Mouse (Mus musculus) gastrocnemius, postnatal 14 days (tissue): ENCODE data around the gene Fam222b. TPM values are rescaled to one million over a fixed set of nuclear protein-coding genes. Genes with fewer than 3 reads are reported as not detected.
"Not testable (repeated sequence)": the region's sequence is repeated elsewhere in the genome, so short reads cannot be mapped to it uniquely, and the experiment has no call there.

Source experiments
- DNase-seq: peaks from one replicate; pipeline ENCODE4 v3.0.0; 2021; ENCODE audit warnings: mixed read lengths
- intact Hi-C: fragments of 180-260 bp; cut with DNase I; formaldehyde crosslinking; loops from one replicate; pipeline ENCODE4 v1.15.1; 2025; ENCODE audit warnings: low total_unique reads
- total RNA-seq, 2 experiments: library from RNA; stranded (reverse); gene quantifications; 2 replicates each; pipeline ENCODE4 v1.2.3; 2021

Gene Fam222b
- total RNA-seq, 2 experiments from 2014 or later = 6.5 to 7.4 TPM

- intact Hi-C loops = no loop called here
- no peak for DNase-seq
These were observed 78.4 kb downstream of the Fam222b start for GRCm38 (mm10) chr11:78172748-78173383.

- intact Hi-C loops = no loop called here
These were observed 80.0 kb downstream of the Fam222b start for GRCm38 (mm10) chr11:78174506-78174905.

DNA sequence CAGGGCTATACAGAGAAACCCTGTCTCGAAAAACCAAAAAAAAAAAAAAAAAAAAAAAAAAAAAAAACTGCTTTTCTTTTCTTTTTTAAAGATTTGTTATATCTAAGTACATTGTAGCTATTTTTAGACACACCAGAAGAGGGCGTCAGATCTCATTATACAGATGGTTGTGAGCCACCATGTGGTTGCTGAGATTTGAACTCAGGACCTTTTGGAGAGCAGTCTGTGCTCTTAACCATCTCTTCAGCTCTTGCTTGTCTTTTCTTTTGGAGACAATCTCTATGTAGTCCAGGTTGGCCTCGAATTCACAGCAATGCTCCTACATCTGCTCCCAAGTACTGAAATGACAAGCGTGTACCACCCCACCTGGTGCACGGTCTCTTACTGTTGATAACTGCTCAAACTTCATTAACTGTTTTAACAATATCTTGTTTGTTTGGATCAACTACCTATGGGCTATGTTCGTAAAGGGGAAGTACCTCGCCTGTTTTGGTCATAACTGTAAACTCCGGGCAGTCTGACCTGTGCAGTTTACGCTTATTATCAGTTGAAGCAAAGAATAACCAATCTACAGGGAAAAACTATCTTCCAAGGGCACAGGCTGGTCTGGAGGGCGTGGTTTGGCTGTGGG is 81.4 kb downstream of the Fam222b start:
- intact Hi-C loops = loop anchor here (5.0 kb wide), 1 partner anchor 119 kb away; no protein-coding TSS in a partner anchor

More at GRCm38 (mm10) chr11:78174506-78174905, 80.0 kb downstream of the Fam222b start:
- no peak for DNase-seq

DNA sequence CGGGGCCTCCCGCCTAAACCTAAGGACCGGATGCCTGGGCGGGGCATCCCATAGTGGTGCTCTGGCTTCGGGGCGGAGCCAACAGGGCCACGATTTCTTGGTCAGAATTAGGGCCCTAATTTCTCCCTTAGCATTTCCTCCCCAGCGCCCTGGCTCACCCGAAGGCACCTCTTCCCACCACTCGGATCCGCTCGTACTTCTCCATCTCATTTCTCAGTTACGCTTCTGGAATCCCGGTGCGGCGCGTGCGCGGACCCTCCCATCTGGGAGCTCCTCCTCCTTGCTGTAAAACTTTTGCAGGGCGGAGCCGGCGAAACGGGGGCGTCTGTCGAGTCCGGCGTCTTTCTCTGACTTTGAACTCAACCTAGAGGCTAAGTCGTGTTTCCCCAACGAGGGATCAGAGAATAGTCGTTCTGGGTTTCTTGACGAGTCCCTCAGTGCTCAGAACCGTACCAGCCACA is 82.0 kb downstream of the Fam222b start, which contains the start of the genes Nek8 and Tlcd1:
Gene Nek8 (minus strand): TSS at position 274 of the 461 bp plus-strand sequence.
Gene Tlcd1 (plus strand): TSS at position 310 of the 461 bp plus-strand sequence.
- peak; percentile 87 for DNase-seq
- intact Hi-C loops = loop anchor here (5.0 kb wide), 1 partner anchor 119 kb away; no protein-coding TSS in a partner anchor

More for the DNA sequence above, 81.4 kb downstream of the Fam222b start:
- DNase-seq = no peak

- intact Hi-C loops = loop anchor here (5.0 kb wide), 1 partner anchor 120 kb away; no protein-coding TSS in a partner anchor
- DNase-seq = no peak
These were observed 82.5 kb downstream of the Fam222b start for GRCm38 (mm10) chr11:78176905-78177331.

DNA sequence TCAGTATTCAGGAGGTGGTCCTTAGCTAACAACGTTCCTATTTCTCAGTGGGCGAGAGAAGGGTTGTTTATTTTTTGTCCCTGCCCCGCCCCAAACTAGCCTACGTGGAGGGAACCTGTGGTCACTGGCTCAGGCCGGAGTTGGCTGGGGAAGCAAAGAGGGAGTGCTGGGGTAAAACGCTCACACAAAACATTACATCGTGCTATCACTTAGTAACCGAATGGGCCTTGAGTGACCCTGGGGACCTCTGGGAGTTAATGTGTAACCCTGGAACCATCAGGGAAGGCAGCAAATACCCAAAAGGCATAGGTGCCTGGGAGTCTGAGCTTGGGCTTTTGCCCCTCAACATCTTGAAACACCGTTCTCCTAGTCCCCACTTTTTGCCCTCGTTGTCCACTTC is 83.0 kb downstream of the Fam222b start:
- intact Hi-C loops = loop anchor here (5.0 kb wide), 1 partner anchor 120 kb away; no protein-coding TSS in a partner anchor
- no peak for DNase-seq

- DNase-seq = peak; percentile 95
- intact Hi-C loops = loop anchor here (5.0 kb wide), 1 partner anchor 121 kb away; no protein-coding TSS in a partner anchor
These were observed 83.7 kb downstream of the Fam222b start for GRCm38 (mm10) chr11:78177903-78178858.

DNA sequence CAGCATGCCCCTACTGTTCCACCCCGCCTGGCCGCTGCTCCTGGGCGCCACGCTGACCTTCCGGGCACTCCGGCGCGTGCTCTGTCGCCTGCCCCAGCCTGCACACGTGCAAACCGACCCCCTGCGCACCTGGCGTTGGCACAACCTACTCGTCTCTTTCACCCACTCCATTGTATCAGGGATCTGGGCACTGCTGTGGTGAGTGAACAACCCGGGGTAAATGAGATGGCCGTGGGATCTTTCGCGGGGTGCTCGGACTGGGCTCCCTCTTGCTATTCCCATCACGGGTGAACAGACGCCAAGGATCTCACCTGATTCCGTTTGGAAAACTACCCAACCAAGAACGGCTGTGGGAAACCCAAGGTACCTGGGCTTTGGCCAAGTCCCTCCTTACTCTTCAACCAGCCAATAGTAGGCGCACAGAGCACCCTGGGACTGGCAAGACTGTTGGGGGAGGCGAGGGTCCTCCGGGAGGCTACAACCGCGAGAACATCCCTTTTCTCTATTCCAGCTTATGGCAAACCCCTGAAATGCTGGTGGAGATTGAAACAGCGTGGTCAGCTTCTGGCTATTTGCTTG is 84.5 kb downstream of the Fam222b start:
- peak; percentile 61 for DNase-seq
- intact Hi-C loops = loop anchor here (5.0 kb wide), 1 partner anchor 122 kb away; no protein-coding TSS in a partner anchor

DNA sequence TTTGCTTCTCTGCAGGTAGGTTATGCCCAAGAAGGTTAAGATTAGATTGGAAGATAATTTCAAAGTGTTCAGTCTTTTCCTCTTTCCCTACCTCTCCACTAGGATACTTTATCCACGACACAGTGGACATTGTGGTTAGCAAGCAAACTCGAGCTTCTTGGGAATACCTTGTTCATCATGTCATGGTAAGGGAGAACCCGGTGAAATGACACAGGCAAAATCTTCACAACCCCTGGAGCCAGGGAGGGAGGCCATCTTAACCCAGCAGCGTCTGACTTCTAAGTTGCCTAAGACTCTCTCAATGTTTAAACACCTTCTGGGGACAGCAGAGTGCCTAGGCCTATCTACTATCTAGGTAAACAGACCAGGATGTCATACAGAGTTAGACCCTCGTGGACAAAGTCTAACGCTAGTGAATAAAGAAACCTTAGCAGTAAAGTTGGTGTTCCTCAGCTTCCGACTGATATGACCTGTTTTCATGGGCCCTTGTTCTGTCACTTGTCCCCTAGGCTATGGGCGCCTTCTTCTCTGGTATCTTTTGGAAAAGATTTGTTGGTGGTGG is 85.1 kb downstream of the Fam222b start:
- intact Hi-C loops = loop anchor here (5.0 kb wide), 1 partner anchor 122 kb away; no protein-coding TSS in a partner anchor
- no peak for DNase-seq

DNA sequence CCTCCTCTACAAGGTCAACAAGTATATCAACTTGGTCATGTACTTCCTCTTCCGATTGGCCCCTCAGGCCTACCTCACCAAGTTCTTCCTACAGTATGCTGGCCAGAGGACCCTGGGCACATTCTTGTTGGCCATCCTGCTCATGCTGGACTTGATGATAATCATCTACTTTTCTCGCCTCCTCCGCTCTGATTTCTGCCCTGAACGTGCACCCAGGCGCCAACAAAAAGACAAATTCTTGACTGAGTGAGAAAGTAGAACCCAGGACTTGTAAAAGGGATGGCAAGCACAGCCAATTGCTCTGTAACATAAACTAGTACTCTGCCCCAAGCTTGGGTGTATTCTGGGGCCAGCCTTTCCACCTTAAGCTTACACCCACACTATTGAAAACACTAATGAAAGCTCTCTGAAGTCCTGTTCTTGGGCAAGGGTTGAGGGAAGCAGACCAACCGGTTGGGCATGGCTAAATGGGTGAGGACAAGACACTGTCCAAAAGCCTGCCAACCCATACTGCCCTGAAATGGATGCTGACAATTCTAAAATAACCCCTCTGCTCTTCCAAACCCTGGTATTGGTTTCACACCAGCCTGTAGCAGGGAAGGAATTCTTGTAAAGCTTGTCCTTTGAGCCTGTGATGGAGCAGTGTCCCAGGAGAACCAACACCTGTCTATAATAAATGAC is 85.8 kb downstream of the Fam222b start:
- intact Hi-C loops = no loop called here
- no peak for DNase-seq

GRCm38 (mm10) chr11:78181830-78182357 is 87.4 kb downstream of the Fam222b start:
- intact Hi-C loops = no loop called here
- DNase-seq = no peak

GRCm38 (mm10) chr11:78182450-78182849 is 88.0 kb downstream of the Fam222b start:
- DNase-seq = no peak
- intact Hi-C loops = no loop called here

DNA sequence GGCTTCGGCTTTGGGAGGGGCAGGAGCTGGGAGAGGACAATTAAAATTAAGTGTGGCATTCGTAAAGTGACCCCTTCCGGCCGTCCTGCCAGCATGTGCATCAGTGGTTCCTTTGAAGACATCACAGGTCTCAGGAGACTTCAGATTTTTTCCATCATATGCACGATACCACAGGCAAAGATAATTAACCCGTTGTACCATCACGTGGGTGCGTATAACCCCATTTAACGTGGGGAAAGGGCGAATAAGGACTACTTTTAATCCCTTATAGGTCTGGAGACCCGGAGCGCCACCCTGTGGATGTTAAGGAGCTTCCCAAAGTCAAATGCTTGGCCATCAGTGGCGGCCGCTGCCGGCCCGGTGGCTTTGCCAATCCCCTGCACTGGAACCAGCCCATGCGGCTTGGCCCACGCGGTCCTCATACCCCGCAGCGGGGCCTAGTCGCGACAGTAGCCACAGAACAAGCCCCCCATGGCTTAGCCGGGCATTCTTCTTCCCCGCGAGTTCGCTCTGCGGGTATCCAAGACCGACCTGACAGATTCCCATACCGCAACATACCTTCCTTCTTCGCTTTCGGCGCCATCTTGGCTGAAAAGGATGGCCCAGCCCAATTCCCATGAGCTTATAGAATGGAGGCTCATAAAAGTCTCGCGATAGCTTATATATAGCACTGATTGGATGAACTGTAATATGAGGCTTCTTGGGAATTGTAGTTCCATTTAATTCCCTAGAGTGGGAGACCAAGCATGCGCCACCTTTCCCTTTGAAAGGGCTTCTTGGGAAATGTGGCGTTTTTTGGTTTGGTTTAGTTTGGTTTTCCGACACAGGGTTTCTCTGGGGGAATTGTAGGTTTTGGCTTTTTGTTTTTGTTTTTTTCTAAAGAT is 88.7 kb downstream of the Fam222b start, which contains the start of gene Rpl23a:
Gene Rpl23a (minus strand): TSS at position 624 of the 884 bp plus-strand sequence.
- peak; percentile 67 for DNase-seq
- intact Hi-C loops = no loop called here

GRCm38 (mm10) chr11:78183884-78184514 is 89.5 kb downstream of the Fam222b start:
- DNase-seq = no peak
- intact Hi-C loops = no loop called here

- DNase-seq = not testable (repeated sequence)
These were observed 90.2 kb downstream of the Fam222b start for GRCm38 (mm10) chr11:78184702-78185101.

More at GRCm38 (mm10) chr11:78184702-78185101, 90.2 kb downstream of the Fam222b start:
- intact Hi-C loops = not testable (repeated sequence)
